Mouse (Mus musculus) heart, postnatal 14 days (tissue): ENCODE data around the gene Rad51d. TPM values are rescaled to one million over a fixed set of nuclear protein-coding genes. Genes with fewer than 3 reads are reported as not detected.

Experiments used
- DNase-seq, 2 experiments: peaks; one replicate each; pipeline ENCODE4 v3.0.0; 2021 to 2022
- intact Hi-C: fragments of 180-260 bp; cut with DNase I; formaldehyde crosslinking; loops from one replicate; pipeline ENCODE4 v1.15.1; 2025
- total RNA-seq, 2 experiments: library from RNA; stranded (reverse); gene quantifications; 2 replicates each; pipeline ENCODE4 v1.2.3; 2021

Gene Rad51d
- total RNA-seq, 2 experiments from 2014 or later = 8.0 to 8.3 TPM

DNA sequence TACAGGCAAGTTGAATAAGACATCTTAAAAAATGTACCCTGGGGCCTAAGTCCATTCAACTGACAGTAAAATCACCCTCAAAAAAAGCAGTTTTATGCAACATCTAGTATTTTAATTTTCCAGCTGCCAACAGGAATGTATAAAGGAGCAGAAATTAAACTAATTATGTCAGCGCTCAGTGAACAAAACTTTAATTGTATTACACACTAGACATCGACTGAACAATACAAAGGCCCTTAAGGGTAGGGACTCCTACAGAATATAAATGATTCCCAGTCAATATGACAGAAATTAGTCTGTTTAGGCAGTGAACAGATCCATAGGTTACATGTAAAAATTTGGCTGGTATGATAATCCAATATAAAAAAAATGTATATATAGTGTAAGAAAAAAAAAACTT, 27.4 kb downstream of the Rad51d start:
- intact Hi-C loops = no loop called here
- DNase-seq = no peak

DNA sequence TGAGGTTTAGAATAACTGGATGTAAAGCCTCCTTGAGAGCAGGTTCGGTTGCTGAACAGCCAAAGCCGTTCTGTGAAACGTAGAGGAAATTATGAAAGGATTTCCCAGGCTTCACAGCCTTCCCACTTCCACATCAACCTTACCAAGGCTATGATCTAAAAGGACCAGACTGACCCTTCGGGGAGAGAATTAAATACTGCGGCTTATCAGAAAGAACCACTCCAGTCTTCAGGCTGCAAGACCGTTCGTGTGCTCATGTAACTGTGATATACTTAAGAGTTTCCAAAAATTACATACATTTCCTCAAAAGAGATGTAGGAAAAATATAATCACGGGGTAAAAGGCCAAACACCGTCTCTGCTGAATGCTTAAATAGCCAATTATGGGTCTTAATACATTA, 27.8 kb downstream of the Rad51d start:
- intact Hi-C loops = no loop called here
- DNase-seq = no peak

DNA sequence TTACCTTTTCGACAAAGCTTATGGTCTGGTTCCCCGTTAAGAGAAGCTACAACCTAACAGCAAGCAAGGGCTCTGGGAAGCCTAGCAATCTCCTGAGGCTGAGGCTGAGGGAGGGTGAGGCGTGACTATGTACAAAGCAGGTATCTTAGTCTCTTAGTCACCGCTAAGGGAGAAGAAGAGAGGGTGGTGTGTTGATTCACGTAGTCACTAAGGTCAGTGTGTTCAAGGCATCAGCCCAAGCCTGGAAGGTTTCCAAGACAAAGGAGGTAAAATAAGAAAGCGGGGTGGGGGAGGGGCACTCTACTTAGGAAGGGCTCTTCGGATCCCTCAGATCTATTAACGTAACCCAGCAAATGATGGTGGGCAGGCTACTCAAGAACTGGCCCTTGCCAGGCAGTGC, 28.9 kb downstream of the Rad51d start:
- DNase-seq = no peak
- intact Hi-C loops = no loop called here

DNA sequence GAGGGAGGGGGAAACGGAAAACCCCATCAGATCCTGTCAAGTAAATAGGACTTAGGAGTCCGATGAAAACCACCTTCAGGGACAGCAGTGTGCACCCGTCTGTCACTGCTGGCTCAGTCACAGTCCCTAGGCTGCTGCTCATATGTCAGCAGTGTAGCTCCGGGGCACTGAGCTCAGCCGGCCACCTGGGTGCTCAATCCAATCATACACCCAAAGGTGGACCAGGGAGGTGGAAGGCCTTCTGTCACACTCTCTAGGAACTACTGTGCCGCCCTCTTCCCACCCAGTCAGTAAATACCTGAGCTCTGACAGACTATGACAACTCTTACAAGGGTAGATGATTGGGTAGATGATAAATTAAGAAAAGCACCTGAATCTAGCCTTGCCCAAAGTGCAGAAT, 29.7 kb downstream of the Rad51d start:
- intact Hi-C loops = no loop called here
- DNase-seq = no peak

DNA sequence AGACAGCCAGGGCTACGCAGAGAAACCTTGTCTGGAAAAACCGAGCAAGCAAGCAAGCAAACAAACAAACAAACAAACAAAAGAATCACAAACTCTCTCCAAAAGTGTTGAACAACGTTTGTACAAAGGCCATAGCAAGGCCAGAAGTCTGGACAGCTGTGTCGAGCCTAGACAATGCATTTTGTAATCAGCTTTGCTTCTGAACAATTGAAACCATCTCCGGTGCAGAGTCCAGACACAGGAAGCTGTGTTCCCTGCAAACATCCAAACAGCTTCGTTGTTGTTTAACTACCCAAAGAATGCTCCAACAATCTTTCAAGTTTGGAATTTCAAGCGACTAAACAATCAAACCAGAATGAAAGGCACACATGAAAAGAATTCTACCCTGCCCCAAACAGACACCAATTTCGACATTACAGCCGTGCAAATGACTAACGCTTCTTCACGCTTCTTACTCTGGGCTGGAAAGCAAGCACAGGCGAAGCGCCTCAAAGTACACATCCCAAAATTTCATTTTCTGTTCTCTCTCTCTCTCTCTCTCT, 33.0 kb downstream of the Rad51d start:
- intact Hi-C loops = no loop called here
- DNase-seq = no peak

DNA sequence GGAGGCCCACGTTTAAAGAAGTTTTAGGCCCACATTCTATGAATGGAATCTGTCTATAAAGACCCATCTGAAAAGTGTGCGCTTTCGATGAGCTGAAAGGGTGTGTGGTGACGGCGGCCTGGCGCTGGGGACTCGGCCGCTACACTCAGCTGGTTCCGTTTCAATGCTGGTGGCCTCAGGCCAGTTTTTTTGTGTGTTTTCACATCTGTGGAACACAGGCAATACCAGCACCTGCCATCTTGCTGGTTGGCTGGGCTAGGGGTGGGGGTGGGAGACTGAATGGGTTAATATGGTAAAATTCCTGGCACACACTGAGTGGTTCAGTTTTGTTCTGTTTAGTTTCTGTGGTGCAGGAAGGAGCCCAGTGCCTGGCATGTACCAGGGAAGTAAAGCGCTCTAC, 34.4 kb downstream of the Rad51d start:
- intact Hi-C loops = no loop called here
- no peak for DNase-seq

DNA sequence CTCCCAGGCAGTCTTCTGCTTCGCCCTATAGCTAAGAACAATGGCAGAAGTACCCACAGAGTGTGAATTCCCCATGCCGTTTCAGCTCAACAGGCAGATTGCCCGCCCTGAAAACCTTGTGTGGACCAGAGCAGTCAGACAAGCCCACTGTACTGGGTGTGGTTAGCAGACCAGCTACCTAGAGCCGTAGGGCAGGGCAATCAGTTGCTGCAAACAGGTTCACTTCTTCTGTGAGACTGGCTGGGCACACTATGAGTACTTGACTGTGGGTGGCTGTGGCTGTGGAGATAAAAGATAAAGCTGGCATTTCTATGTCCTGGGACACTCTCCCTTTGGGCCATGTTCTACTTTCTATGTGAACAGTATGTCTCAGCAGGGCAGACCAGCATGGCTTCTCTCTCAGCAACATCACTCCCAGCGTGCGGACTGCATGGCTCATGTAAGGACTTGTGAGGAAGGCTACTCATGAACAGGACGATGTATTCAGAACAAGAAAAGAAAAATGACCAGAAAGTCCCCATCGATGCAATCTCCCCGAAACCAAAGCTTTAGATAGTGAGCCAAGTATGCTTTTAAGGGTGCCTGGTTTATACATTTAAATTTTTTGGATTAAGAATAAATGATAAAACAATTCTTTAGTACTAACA, 35.0 kb downstream of the Rad51d start:
- intact Hi-C loops = no loop called here
- DNase-seq = no peak

DNA sequence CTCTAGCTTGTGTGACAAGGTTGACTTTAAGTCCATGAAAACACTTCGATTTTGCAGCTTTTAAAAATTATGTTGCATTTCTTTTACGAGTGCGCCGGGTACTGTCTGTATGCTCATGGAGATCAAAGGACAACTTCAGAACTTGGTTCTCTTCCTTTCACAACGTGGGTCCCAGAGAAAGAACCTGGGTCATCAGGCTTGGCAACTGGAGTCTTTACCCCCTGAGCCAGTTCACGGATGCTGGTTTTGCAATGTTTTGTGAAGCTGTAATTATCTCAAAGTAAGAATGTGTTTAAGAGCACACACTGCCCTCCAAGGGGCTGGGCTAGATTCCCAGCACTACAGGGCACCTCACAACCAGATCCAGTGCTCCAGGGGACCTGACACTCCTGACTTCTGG, 36.3 kb downstream of the Rad51d start:
- intact Hi-C loops = no loop called here

DNA sequence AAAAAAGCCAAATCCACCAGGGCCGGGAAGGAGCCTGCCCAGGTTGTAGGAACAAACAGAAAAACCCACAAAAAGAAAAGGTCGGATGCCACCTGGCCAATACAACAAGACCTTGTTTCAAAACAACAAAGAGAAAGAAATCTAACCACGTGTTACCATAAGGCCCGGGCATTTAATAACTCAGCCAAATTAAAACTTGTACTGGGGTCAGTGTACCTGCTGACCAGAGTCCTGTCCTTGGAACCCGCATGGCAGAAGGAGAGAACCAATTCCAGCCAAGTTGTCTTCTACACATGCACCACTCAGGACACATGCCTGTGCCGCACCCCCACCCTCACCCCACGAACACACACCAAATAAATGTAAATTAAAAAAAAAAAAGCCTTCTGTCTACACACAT, 37.5 kb downstream of the Rad51d start:
- intact Hi-C loops = no loop called here
- no peak for DNase-seq

More for the DNA sequence above, 36.3 kb downstream of the Rad51d start:
- DNase-seq = no peak

DNA sequence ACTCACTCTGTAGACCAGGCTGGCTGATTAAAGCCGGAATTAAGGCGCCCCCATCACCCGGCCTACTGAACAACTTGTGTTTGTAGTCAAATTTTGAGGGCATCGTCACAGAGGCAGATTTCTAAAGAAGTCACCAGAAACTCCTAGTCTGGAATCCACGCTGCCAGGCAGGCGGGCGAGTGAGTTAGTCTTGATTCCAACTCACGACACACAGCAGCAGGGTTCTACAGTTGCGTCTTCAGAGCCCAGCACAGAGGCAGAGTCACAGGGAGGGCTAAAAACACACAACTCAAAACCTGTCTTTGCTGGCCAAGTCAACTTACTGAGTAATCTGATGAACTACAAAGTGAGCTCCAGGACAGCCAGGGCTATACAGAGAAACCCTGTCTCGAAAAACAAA, 37.9 kb downstream of the Rad51d start:
- intact Hi-C loops = no loop called here
- DNase-seq = no peak

DNA sequence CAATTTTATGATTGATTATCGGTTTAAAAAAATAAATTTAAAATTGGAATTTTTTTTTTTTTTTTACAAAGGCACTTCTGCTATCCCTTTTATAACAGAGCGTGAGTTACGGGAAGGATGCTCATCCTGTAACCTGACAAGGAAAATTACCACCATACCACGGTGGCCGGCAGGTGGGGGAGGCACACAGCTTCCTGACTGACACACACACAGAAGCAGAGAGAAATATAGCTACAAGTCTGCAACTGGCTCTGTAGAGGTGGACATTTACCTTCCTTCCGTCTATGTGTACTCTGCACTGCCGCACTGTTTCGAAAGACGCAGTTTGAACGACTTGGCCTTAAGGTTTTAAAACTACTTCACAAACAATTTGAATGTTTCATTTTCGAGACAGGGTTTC, 38.3 kb downstream of the Rad51d start:
- intact Hi-C loops = no loop called here
- no peak for DNase-seq

DNA sequence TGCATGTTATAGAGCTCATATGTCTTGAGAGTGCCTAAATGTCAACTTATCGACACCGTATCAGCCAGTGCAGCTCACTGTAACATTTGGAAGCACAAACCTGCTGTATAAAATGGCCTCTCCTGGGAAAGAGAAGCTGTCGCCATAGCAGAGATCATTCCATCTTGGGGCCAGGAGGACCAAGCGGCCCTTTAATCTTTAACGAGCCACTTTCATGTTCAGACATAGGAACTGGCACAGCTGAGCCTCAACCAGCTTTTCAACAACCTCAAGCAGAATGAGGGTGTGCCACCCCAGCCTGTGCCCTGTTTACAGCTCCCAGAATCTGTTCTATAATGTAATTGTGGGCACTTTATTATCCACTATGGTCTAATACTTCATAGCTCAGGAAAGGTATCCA, 40.2 kb downstream of the Rad51d start:
- intact Hi-C loops = no loop called here
- DNase-seq = no peak

DNA sequence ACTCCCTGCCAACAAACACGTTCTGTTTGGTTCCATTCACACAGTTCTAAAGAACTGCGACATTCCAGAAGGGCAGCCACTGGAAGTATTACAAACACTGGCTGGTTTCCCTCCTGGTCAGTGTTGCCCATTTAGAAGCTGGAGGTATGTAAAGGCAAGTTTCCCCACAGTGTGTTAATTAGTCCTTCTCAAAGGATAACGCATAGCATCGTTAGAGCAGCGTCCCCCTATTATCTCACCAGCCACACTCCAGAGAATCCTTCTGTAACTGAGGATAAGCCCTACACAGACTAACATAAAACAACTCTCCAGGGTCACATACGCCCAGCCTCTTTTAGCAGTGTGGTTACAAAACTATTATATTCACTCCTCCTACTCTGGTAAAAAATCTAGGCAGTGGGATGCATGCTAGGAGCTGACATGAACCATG, 42.8 kb downstream of the Rad51d start:
- no peak for DNase-seq
- intact Hi-C loops = no loop called here

DNA sequence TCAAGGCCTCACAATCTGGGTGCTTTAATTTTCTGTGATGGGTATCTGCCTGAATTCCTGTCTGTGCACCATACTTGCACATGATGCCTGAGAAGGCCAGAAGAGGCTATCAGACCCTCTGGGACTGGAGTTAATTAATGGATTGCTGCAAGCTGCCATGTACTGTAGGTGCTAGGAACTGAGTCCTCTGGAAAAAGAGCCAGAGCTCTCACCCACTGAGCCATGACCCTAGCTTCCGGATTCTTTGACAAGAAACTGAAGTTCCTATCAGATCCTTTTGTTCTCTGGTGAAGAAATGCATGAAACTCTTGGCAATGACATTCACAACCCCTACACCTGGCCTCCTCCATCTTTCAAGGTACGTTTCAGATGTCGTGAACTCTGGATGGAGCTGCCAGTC, 43.5 kb downstream of the Rad51d start:
- no peak for DNase-seq
- intact Hi-C loops = no loop called here

DNA sequence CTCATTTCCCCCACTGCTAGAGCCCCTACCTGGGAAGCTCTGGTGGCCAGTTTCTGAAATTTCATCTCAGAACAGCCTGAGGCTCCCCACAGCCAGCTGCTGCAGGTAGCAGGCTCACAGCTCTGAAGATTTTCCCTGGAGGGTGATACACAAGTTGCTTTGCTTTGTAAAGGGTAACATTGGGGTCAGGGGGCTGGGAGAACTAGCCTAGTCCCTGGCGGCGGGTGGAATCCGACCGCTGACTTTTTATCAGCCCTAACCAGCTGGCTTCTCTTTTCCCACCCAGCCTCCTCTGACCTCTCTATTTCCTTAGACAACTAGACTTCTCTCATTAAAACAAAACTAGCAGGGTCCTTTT, 44.4 kb downstream of the Rad51d start:
- intact Hi-C loops = no loop called here
- no peak for DNase-seq

DNA sequence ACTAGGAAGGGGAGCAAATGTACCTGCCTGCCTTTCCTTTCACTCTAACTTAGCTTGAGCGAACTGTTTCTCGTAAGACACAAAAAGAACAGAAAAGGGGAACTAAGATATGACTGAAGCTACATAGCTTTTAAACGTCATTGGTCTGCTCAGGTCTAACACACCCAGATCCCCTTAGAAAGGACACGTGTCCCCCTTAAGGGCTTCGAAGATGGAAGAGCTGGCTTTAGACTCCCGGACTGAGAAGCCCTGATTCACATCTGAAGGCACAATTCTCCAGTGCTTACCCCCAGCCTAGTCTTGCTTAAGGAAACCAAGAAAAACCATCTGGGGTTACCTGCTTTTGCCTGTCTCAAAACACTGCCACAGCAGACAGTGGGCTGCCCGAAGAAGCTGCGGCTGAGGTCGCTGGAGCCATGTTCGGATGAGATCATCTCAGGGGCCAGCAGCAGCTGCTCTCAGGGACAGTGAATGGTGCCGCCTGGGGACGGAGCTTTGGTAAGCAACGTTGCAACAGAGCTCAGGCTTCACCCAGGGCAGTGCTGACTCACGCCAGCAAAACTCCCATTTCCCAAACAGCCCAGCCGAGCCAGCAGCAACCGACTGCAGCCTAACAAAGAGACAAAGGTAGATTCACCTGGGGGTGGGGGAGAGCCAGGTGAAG, 44.9 kb downstream of the Rad51d start:
- DNase-seq = peak; percentile 67 to 70
- intact Hi-C loops = no loop called here

DNA sequence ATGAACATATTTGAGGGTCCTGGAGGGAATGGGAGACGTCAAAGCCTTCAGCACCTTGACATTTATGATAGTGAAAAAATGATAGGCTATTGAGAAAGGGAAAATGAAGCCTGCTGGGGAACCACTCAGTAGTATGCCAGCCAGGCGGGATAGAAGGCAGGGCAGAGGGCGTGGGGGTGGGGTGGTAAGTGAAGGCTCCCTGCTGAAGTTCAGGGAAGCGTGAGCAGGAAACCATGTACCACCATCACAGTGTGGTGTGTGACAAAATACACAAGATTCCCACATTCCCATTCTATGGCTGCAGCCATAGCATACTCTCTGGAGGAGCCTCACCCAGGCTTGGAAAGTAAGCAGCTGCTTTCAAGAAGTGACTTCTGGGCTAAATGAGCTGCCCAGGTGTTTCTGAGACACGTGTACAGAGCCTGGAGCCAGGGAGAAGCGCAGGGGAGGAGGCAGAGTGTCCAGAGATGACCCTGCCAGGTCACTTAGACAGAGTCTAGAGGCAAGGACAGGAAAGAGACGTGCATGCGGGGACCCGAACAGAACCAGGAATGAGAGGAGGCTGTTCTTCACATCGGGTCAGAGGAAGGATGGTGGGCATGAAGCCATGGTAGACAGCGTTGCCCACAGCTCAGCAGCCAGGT, 45.5 kb downstream of the Rad51d start:
- no peak for DNase-seq
- intact Hi-C loops = no loop called here

DNA sequence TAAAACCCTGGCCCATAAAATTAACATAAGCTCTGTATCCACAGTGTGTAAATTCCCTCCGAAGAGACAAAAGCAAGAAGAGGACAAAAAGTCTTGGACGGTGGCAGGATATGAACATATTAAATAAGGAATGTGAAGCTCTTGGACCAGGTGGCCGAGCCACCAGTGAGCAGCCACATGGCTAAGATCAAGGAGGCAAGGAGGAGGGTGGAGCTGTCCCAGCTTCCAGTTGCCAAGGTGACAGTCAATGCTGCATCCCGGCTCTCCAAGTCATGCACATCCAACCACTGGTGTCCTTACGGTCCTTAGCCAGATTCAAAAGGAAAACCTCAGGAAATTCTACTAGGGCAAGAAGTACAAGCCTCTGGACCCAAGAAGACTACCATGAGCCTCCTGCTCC, 51.9 kb downstream of the Rad51d start:
- DNase-seq = no peak
- intact Hi-C loops = no loop called here

DNA sequence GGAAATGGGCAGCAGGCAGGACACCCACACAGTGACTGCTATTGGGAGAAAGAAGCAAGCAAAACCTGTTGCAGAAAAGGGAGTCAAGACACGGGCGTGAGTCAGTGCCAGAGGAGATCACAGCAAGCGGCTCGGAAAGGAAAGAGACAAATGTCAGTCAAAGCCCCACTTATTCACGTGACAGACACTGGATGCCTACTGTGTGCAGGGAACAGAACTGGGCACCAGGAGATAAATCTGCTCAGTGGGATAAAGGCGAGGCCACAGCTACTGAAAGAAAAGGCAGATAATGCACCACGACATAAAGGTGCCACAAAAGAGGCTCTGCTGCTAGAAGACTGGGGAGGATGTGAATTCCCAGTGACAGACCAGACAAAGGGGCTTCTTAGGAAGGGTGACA, 52.6 kb downstream of the Rad51d start:
- DNase-seq = no peak
- intact Hi-C loops = no loop called here

DNA sequence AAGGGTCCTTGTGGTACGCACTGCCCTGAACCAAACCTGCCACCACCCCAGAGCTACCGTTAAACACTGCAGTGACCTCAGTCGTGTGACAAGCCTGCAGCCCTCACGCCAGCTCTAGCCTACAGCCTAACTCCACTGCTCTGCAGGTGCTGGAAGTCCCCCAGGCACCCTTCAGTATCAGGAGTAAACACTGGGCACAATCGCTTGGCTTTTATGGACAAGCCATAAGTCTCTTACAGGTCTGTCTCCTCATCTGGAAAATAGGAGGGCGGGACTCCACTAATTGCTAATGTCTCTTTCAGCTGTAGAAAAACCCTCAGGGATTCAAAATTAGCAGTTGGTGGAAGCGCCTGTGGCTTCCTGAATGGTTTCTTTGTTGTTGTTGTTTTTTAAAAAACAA, 53.2 kb downstream of the Rad51d start:
- DNase-seq = peak in 1 of 2 experiments; percentile 18
- intact Hi-C loops = no loop called here

DNA sequence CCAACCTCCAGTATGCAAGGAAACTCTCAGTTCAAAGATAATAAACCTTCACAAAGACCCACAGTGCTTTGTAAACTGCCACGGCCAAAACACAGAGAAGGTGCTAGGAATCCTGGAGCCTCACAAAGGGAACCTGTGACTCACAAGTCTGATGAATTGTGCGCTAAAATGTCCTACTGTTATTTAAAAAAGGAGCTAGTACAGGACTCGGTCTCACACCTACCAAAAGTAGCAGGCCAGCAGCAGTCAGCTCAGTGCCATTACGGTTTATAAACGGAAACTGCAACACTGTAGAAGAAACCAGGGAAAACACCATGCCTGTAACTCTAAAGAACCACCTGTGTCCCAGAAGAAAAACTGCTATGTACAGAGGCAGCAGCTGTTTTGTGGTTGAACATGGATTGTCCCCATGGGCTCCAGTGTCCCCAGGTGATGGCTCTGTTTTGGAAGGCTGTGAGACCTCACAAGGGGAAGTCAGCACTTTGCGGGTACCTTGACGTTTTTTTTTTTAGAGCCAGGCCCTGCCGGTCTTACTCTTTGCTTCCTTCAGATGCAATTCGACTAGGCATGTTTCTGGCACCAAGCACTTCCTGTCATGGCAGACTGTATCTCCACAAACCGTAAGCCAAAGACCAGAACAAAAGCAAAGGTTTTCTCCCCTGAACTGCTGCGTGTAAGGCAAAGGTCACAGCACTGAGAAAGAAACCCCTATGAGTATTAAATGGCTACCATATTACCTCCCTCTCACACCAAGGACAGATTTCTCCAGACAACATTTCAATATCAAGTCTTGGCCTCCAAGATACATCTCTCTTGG, 54.6 kb downstream of the Rad51d start:
- intact Hi-C loops = no loop called here
- no peak for DNase-seq
